Mouse (Mus musculus) urinary bladder, postnatal 10 days (tissue): ENCODE measurements around the gene Slc6a2.

Experiments used
- DNase-seq: peaks from one replicate; pipeline ENCODE4 v3.0.0; 2022; ENCODE audit warnings: low spot score

The Slc6a2 gene

DNA sequence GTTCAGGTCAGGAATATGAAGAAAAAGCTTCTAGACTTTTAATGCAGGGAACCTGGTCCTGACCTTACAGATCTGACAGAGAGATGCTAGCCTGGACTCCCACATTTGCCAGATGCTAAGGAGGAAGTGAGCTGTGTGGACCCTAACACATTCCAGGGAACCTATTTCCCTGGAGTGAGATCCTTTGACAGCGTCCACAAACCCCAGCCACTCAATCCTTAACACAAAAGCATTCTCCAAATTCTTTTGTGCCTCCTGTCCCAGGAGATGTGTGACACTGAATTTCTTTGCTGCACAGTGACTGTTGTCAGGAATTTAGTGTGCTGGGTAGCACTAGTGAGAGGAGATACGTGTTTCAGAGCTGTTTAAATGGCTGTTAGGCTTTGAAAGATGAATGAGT is 79.0 kb downstream of the Slc6a2 start:
- no peak for DNase-seq

DNA sequence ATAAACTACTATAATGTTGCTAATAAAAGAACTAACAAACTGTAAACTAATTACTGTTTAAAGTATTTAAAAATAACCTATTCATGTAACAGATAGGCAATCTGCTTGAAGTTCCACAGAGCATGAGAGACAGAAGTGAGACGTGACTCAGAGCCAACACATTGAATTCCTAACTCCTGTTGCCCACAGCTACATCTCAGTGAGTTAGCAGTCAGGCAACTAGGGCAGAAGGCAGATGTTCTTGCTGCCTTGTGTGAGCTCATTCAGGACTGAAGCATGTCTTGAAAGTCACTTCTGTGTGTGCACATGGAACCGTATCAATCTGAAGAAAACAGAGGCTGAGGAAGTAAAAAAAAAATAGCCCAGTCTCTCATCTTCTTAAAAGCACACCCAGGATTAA is 80.4 kb downstream of the Slc6a2 start:
- DNase-seq, result no peak

DNA sequence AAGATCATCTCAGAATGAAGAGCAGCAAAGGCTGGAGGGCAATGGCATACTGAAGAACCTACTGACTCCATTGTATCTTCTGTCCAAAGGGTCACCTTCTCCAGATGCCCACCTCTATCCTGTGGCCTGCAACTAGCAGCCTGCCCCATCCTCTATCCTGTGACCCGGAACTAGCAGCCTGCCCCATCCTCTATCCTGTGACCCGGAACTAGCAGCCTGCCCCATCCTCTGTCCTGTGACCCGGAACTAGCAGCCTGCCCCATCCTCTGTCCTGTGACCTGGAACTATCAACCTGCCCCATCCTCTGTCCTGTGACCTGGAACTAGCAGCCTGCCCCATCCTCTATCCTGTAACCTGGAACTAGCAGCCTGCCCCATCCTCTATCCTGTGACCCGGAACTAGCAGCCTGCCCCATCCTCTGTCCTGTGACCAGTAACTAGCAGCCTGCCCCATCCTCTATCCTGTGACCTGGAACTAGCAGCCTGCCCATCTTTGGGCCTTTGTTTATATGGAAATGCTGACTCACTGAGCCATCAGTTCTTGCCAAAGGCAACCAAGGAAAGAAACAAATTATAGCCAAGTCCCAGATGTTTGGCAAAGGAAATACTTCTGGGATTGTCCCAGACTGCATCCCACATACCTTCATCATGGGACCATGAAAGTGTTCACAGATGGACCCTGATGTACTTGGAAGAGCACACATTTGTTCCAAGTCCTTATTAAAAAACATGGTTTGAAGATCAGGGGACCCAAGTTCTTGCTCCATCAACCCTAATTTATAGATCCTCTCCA is 81.1 kb downstream of the Slc6a2 start:
- no peak for DNase-seq

- no peak for DNase-seq
Observed at GRCm38 (mm10) chr8:93043083-93043482, 83.2 kb downstream of the Slc6a2 start.

GRCm38 (mm10) chr8:93048092-93048491 is 88.2 kb downstream of the Slc6a2 start, which contains the start of gene Ces1a:
Gene Ces1a, minus strand, starts transcription at chr8:93048192.
- no peak for DNase-seq

DNA sequence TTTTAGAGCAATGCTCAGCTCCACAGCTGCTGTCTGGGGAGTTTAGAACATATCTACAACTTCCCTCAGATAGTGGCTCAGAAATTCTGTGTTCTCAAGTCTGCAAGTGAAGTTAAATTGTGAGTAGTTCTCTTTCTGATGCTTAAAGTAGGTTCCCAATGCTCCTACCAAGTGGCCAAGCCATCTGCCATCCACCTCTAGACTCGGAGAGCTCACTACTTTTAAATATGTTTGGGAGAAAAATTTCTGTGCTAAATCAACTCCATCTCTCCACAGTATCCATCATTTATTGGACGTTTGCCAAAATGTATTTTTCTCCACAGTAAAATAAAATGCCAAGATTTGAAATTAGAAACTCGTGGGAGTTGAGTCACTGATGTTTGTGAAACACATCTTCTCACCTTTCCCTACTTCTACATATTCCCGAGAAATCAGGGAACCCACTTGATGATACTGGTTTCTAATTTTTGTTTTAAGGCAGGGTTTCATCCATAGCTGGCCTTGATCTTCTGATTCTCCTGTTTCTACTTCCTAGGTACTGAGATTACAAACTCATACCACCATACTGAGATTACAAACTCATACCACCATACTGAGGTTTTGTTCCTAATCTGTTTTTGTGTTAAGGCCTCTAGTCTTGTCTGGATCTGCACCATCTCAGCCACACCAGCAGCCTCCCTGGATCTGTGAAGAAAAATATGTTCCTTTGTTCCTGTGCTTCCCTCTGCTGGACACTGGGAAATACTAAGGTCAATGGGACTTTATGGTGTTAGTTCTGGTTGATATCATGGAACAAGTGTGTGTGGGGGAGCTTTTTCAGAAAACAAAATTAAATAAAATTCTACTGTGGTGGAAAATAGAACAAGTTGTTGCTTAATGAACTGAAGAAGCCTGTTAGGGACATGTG is 88.9 kb downstream of the Slc6a2 start:
- DNase-seq, result no peak
